ENCODE assay signal across 23 mouse cellular contexts in the genomic region with DNA sequence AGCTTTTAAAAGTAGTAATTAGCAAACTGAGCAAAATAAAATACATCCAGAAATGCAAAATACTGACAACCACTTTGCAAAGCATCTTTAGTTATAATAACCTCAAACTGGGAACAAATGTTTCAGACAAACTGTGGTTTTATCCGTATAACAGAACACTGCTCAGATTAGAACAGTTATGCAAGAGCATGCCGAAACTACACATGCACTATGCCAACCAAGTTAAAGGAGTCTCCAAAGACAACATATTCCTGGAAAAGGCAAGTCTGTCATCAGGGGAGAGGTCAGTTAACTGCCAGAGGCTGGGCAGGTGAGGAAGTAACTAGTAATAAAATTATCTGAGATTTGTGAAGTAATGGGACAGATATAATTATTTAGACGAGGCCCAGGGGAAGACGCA. TPM values are rescaled to one million over a fixed set of nuclear protein-coding genes. Genes with fewer than 3 reads are reported as not detected.
DNase-seq lines count a peak whose midpoint lies in the region; ATAC-seq and TF ChIP-seq lines count a peak whose summit lies in the region.
"Had no signal": no experiment of that assay in that cellular context is flagged by ENCODE, and none has a peak within 500 bp of the region (broad histone marks: within the 10 kb centered on the region; RNA-seq: fewer than 3 reads in every experiment).

No protein-coding gene starts in this region.

- H3K4me3 ChIP-seq in layer of hippocampus, adult 2 months = no peak overlapping the region
- H3K4me3 ChIP-seq in hindbrain, embryonic 16.5 days (ENCODE audit: low read length) = no peak overlapping the region
- H3K4me3 ChIP-seq: forebrain, embryonic 12.5 days; forebrain, embryonic 15.5 days; gastrocnemius, adult 2 months; heart, adult 2 months; heart, embryonic 10.5 days; heart, embryonic 13.5 days; hindbrain, embryonic 12.5 days; hindbrain, embryonic 15.5 days; intestine, embryonic 15.5 days had no signal

- H3K27ac ChIP-seq in layer of hippocampus, adult 2 months = peak overlapping the region; percentile 46; the same call in 1 of the 2 replicates
- no peak overlapping the region for H3K27ac ChIP-seq in hindbrain, embryonic 16.5 days (ENCODE audit: low read depth, low read length)
- H3K27ac ChIP-seq: forebrain, embryonic 12.5 days; forebrain, embryonic 15.5 days; gastrocnemius, adult 2 months; heart, adult 2 months; heart, embryonic 10.5 days; heart, embryonic 13.5 days; hindbrain, embryonic 12.5 days; hindbrain, embryonic 15.5 days; intestine, embryonic 15.5 days had no signal

- no peak for ATAC-seq in hindbrain, embryonic 16.5 days
- ATAC-seq: CD4-positive, CD25-positive, alpha-beta regulatory T cell, adult 4 months; forebrain, embryonic 15.5 days; intestine, embryonic 15.5 days had no signal

- H3K36me3 ChIP-seq in hindbrain, embryonic 16.5 days (ENCODE audit: control insufficient read depth, insufficient read depth, low read length) = peaks cover 16% of the 10 kb centered on the region
- H3K36me3 ChIP-seq: intestine, embryonic 15.5 days had no signal

- no peaks in the 10 kb centered on the region for H3K27me3 ChIP-seq in hindbrain, embryonic 16.5 days (replicated peaks; ENCODE audit: control insufficient read depth, insufficient read depth, low read length)
- H3K27me3 ChIP-seq: forebrain, embryonic 12.5 days; forebrain, embryonic 15.5 days; heart, embryonic 13.5 days; hindbrain, embryonic 12.5 days; hindbrain, embryonic 15.5 days; intestine, embryonic 15.5 days had no signal

- no peaks in the 10 kb centered on the region for H3K4me1 ChIP-seq in hindbrain, embryonic 16.5 days (ENCODE audit: control insufficient read depth, insufficient read depth, low read depth, low read length)
- H3K4me1 ChIP-seq: forebrain, embryonic 12.5 days; forebrain, embryonic 15.5 days; heart, embryonic 10.5 days; heart, embryonic 13.5 days; hindbrain, embryonic 12.5 days; hindbrain, embryonic 15.5 days; intestine, embryonic 15.5 days had no signal

- no peak for TF ChIP-seq CTCF in layer of hippocampus, adult 2 months (conservative IDR thresholded peaks at IDR 0.05)

- H3K4me2 ChIP-seq in hindbrain, embryonic 16.5 days (ENCODE audit: low read length) = no peak overlapping the region
- H3K4me2 ChIP-seq: forebrain, embryonic 12.5 days; forebrain, embryonic 15.5 days; heart, embryonic 13.5 days; hindbrain, embryonic 12.5 days; hindbrain, embryonic 15.5 days; intestine, embryonic 15.5 days had no signal

- 94% methylated on average over 4 of the region's 4 CpGs for WGBS in hindbrain, embryonic 16.5 days

- H3K9ac ChIP-seq in hindbrain, embryonic 16.5 days (ENCODE audit: low read depth, low read length) = no peak overlapping the region
- H3K9ac ChIP-seq: forebrain, embryonic 12.5 days; forebrain, embryonic 15.5 days; heart, embryonic 13.5 days; hindbrain, embryonic 12.5 days; hindbrain, embryonic 15.5 days; intestine, embryonic 15.5 days had no signal

- H3K9me3 ChIP-seq in hindbrain, embryonic 16.5 days (ENCODE audit: control insufficient read depth, low read length) = no peaks in the 10 kb centered on the region
- H3K9me3 ChIP-seq: forebrain, embryonic 12.5 days; forebrain, embryonic 15.5 days; heart, embryonic 10.5 days; heart, embryonic 13.5 days; hindbrain, embryonic 12.5 days; hindbrain, embryonic 15.5 days; intestine, embryonic 15.5 days had no signal

- DNase-seq in layer of hippocampus, adult 2 months (ENCODE audit: low spot score in 2 of 2) = no peak
- no peak for DNase-seq in layer of hippocampus, postnatal 25 days (ENCODE audit: extremely low spot score in 1 of 2, low spot score in 1 of 2)
- DNase-seq in adipocyte (ENCODE audit: low spot score) = peak; percentile 81
- DNase-seq in brain, adult 2 months (ENCODE audit: low read depth, low spot score) = peak; percentile 59
- no peak for DNase-seq in lung, adult 18-20 months
- DNase-seq: adrenal gland, adult 8-10 months; adrenal gland, postnatal 25 days; cerebellum, adult 18-20 months; cerebellum, adult 9-10 months; cerebellum, postnatal 14 days; gastrocnemius, adult 2 months; gastrocnemius, postnatal 14 days; heart, adult 2 months; heart, postnatal 14 days had no signal

RNA-seq across cellular contexts. Expression of gene Irak1bp1, which starts 13.3 kb away (rescaled TPM):
- total RNA-seq in layer of hippocampus, adult 2 months (2021) = 10 to 100 TPM; 20.8 to 22.3 TPM
- total RNA-seq in layer of hippocampus, postnatal 25 days (2021) = 10 to 100 TPM; 21.9 to 24.5 TPM
- 31.2 and 36.3 TPM in 2 replicates for polyA plus RNA-seq in hindbrain, embryonic 16.5 days (2015; fragmentation: Nextera tagmentation; extraction: Ambion mirVana)

Comparison
In these comparisons a context has a peak if more than half of its experiments do, and no peak if none do; other contexts are left out.
1. DNase-seq: peak in adipocyte (single experiment) and brain, adult 2 months (single experiment); none in layer of hippocampus, adult 2 months (0 of 2), layer of hippocampus, postnatal 25 days (0 of 2) and lung, adult 18-20 months (0 of 2).